Mouse (Mus musculus): Measurements from ENCODE around the gene Olfr544.

GRCm38 (mm10) chr7:102499473-102499872 is 11.4 kb upstream of the Olfr544 start, which contains the start of gene Olfr545:
- TF ChIP-seq CTCF (IDR thresholded peaks at IDR 0.05; ENCODE audit: low read depth) (no peak), EP300 (IDR thresholded peaks at IDR 0.05; ENCODE audit: low read depth) (no peak)

All from liver, postnatal 0 days (tissue).